Mouse (Mus musculus) fat pad, adult 2 months (tissue): Measurements from ENCODE around the gene Klk8.

Experiments used
- DNase-seq: peaks from one replicate; pipeline ENCODE4 v3.0.0-alpha.2; 2011; ENCODE audit warnings: low read depth, low spot score; ENCODE audit errors: extremely low read depth

Klk8 gene

GRCm38 (mm10) chr7:43789295-43789694, 8.1 kb upstream of the Klk8 start:
- no peak for DNase-seq

DNA sequence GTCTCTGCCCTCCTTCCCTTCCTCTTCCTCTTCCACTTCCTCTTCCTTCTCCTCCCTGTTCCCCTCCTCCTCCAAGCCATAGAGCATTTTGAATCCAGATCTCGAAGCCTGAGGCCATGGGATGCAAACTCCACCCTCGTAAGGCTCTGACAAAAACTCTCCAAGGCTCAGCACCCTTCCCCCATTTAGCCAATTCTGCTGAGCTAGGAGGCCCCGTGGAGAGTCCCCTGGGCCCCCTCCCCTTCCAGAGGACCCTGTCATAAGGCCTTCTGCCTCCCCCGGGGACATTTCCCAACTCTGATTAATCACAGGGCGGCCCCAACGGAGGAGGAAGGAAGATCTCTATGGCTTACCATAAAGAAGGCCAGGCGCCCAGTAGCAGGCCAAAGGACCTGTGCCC, 5.8 kb upstream of the Klk8 start, which contains the start of gene Klk9:
Klk9 (plus strand) TSS at position 301 of the 400 bp plus-strand sequence.
- no peak for DNase-seq

DNA sequence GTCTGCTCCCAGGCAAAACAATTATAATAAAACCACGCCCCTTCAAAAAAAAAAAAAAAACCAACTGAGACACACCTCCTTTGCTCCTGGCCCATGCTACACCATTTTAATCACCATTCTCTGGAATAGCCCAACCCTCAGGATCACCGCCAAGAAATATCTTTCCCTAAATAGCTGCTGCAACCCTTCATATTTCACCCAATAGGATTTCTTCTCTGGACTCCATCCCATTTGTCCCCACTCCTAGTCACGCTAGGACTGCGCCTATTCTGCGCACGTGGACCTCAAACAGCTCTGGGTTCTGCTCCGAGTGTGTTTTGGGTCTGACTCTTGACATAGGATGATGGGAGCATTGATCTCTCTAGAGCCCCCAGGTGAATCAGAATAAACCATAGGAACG, 1.0 kb upstream of the Klk8 start:
- DNase-seq: no peak

DNA sequence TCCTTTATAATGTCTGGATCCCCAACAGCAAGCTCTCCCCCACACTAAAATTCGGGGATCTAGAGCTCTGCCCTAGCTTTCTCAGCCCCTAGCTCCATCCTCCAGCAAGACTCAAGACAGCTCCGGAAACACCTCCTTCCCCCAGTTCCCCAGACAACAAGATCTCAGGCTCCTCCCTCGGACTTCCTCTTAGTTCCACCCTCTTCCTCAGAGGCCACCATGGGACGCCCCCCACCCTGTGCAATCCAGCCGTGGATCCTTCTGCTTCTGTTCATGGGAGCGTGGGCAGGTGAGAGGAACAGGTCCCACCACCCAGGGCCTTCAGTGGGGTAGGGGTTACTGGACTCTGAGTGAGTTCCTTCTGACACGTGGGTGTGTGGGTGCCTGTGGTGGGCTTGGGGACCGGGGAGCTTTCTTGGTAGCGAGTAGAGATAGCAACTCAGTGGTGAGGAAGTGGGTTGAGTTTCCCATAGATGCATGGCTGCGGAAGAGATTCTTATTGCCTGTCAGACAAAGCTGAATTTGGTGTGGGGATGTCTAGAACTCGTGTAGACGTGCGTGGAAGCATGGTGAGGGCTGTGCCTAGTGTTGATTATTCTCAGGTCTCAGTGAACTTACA, 576 bp downstream of the Klk8 start:
- DNase-seq: no peak

DNA sequence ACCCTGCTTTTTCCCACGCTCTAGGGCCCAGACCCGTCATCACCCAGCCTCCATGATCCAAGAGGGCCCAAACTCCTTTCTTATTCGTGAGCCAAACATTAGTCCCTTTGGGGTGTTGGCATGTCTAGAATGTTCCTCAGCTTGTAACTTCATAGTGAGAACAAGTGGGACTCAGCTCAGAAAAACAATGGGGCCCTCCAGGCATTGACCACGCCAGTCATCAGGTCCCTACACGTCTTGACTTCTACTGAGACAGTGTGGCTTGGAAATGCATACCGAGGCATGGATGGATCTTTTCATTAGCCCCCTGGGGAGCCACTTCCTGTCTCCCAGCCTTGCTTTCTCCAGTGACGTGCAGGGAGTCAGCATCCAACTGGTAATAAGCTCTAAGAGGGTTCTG, 2.5 kb downstream of the Klk8 start:
- no peak for DNase-seq

GRCm38 (mm10) chr7:43810994-43811393, 13.6 kb downstream of the Klk8 start, which contains the start of gene Klk7:
Gene Klk7, plus strand, starts transcription at chr7:43811294.
- DNase-seq: no peak

- no peak for DNase-seq
These were observed 17.8 kb downstream of the Klk8 start for GRCm38 (mm10) chr7:43815211-43815610.

GRCm38 (mm10) chr7:43816746-43817145, 19.4 kb downstream of the Klk8 start:
- no peak for DNase-seq

GRCm38 (mm10) chr7:43821581-43821980, 24.2 kb downstream of the Klk8 start:
- DNase-seq: no peak

DNA sequence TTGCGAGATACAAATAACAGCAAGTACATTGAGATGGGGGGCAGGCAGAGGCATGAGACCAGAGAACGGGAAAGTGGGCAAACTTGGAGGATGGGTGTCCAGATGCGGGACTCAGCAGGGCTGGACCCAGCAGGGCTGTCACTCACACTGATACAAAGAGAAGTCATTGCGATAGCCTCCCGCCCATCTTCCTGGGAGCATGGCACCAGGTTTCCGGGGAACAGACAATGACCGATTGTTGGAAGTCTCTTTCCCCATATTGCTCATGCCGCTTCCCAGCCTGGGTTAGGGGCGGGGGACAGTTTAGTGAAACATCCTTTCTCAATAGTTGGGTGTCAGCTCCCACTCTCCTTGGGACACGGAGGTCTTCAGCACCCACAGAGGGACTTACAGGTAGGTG, 26.8 kb downstream of the Klk8 start, which contains the start of gene Klk6:
Klk6 (plus strand) TSS at position 301 of the 400 bp plus-strand sequence.
- DNase-seq: no peak

DNA sequence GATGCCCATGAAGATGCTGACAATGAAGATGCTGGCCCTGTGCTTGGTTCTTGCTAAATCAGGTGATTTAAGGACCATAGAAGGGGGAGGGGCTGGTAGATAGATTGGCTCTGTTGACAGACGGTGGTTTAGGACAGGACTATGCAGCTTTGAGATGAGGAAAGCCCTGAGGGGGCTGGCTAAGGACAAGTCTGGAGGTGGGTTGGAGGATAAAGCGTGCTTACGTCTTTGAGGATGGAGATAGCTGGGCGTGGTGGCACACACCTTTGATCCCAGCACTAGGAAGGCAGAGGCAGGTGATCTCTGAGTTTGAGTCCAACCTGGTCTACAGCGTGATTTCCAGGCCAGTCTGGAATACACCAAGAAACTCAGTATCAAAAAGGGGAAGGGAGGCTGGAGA, 28.7 kb downstream of the Klk8 start:
- DNase-seq: no peak

DNA sequence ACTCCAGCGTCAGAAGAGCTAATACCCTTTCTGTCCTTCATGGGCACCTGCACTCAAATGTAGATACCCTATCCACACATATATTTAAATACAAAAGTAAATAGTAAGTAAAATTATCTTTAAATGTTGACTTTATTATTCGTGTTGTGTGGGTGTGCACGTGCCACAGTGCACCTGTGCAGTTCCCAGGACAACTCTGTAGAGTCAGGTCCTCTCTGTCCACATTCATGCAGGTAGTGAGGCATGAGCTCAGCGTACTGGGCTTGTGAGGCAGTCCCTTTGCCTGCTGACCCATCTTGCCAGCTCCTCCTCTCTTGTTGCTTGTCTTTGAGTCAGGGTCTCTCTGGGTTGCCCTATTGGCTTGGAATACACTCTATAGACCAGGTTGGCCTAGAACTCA, 30.3 kb downstream of the Klk8 start:
- DNase-seq: no peak

DNA sequence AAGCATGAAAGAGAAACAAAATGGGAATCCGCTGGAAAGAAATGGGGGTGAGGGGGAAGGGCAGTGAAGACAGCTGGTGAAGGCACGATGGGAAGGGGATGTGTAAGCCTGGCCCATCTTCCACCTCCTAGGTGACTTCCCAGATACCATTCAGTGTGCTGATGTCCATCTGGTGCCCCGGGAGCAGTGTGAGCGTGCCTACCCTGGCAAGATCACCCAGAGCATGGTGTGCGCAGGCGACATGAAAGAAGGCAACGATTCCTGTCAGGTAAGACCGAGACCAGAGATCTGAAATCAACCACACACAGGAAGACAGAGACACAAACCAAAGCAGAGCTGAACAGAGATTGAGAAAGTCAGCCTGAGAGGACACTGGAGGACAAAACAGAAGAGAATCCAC, 31.6 kb downstream of the Klk8 start:
- DNase-seq: no peak

DNA sequence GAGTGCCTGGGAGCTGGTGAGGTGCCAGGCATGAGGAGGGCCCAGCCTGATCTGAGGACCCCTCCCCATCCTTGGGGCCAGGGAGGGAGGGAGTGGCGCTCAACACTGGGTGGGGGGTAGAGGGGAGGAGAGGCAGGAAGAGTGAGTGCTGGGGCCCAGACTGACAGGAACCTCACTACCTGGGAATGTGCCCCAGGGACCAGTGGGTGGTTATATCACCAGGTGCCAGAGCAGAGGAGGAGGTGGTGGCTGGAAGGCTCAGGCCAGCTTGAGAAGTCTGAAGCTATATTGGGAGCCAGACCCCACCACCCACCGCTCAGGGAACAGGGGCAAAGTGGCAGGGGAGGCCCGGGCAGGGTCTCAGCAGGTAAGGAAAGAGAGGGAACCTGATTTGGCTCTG, 44.3 kb downstream of the Klk8 start, which contains the start of gene Klk5:
Klk5 (plus strand) TSS at position 271 of the 400 bp plus-strand sequence.
- DNase-seq: no peak

DNA sequence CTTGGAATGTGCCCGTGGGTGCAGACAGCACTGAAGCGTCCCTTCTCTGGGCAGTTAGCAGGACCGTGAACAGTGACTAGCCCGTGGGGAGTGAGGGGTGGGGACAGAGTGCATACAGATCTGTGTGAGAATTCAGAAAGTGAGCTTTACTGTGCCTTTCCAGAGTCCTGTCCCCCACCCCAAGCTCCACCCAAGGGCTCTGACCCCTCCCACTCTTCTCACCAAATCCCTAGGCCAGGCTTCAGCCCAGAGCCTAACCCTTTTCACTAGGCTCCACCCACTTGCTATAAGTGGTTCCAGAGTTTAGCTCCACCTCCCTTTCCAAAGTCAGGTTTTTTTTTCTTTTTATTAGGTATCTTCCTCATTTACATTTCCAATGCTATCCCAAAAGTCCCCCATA, 46.4 kb downstream of the Klk8 start:
- DNase-seq: no peak

DNA sequence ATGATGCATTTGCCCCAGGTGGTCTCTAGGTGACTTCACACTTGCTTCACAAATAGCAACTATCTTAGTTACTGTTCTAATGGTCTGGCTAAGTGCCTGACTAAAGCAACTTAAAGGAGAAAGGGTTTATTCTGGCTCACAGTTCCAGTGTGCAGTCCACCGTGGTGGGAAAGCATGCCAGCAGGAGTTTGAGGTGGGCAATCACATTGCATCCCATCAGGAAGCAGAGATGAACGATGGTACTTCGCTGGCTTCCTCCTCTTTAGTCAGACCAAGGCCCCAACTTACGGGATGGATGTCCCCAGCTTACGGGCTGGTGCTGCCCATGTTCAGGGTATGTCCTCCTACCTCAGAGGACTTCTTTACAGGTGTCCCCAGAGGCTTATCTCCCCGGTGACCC, 54.2 kb downstream of the Klk8 start:
- DNase-seq: no peak
